Mouse (Mus musculus): Measurements from ENCODE around the gene Fcgr3. TPM values are rescaled to one million over a fixed set of nuclear protein-coding genes. Genes with fewer than 3 reads are reported as not detected.
"Not testable (repeated sequence)": the region's sequence is repeated elsewhere in the genome, so short reads cannot be mapped to it uniquely, and the experiment has no call there.

The Fcgr3 gene
- 10 to 100 TPM; 10.3 to 10.8 TPM for total RNA-seq (2021)
- long read RNA-seq, experiment 1, transcript Fcgr3-201 (5 exons, 1,347 nt) = major isoform, 10 of 13 reads
- long read RNA-seq, experiment 1, partial matches to known transcripts = 0 of 13 reads
- long read RNA-seq, experiment 1, other reads (novel, unspliced or antisense) = 2 of 13 reads
- long read RNA-seq, experiment 2, transcript Fcgr3-201 (5 exons, 1,347 nt) = major isoform, 9 of 18 reads
- long read RNA-seq, experiment 2, partial matches to known transcripts = 2 of 18 reads
- long read RNA-seq, experiment 2, other reads (novel, unspliced or antisense) = 7 of 18 reads

DNA sequence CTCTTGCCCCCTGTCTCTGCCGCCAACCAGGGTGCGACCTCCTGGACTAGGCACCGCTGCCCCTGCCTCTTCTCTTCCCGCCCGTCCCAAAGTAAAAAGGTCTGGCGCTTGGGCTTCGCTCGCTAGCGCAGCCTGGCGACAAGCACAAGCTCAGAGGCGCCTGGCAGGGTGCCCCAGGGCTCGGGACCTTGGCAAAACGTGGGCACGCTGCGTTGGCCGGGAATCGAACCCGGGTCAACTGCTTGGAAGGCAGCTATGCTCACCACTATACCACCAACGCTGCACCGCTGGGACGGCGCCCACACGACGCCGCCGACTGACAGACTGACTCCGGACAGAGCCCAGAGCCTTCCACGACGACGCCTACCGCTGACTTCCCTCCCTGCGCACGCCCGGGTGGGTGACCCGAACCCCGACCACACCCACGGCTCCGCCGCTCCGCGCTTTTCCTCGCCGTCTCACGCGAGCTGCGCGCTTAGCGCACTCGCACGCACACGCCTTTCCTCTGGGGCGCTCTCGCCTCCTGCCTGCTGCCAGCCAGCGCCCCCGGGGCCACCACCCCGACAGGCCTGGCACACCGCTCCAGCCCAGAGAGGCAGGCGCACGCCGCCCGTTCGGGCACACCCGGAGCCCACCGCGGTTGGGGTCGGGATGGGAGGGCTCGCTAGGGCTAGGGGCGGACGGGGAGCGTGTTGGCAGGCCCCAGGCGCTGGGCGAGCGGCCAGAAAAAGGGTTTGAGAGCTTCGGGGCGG is at the start of gene Fcgr3:
Fcgr3 (minus strand) TSS at position 445 of the 752 bp plus-strand sequence.
- intact Hi-C loops (cut with DNase I) = not testable (repeated sequence)
- DNase-seq (ENCODE audit: low spot score in 2 of 2) = peak; percentile 84

DNA sequence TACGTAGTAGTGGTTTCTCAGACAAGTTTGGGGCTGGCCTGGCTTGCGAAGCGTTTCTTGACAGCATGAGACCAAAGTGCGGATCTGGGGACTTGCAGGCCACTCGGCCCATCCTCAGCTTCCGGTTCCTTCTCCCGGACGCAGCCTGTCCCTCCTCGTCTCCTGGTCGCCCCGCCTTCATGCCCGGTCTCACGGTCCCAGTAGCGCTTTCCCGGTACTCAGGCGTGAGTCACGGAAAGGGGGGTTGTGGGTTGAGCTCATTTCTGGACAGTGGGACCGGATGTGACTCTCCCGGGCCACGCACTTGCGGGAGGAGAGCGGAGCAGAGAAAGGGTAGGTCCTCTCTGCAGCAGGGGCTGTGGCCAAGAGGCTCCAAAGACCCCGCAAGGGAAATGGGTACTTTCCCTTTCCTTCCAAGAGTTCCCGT is 49.2 kb upstream of the Fcgr3 start, which contains the start of gene Cfap126:
Cfap126 (plus strand) TSS at position 46 of the 427 bp plus-strand sequence.
- intact Hi-C loops (cut with DNase I) = loop anchor here (10.0 kb wide), 1 partner anchor 141 kb away; the partner anchor contains the start of genes Adamts4 and Ndufs2

DNA sequence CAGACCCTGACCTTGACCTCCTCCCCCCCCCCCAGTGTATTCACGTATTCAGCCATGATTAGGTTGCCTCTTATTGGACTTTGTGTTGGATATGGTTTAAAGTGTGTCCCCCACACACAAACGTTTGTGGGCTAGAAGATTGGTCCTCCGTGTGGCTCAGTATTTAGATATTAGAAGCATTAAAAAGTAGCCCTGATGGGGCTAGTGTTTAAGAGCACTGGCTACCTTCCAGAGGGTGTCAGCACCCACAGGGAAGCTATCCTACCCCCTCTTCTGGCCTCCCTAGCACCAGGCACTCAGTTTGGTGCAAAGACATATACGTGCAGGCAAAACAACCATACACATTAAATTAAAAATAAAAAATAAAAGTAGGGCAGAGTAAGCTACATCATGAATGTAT is 48.3 kb upstream of the Fcgr3 start:
- intact Hi-C loops (cut with DNase I) = loop anchor here (10.0 kb wide), 1 partner anchor 142 kb away; the partner anchor contains the start of genes Adamts4 and Ndufs2
- no peak for DNase-seq (ENCODE audit: low spot score in 2 of 2)

More for the DNA sequence above, 49.2 kb upstream of the Fcgr3 start, which contains the start of gene Cfap126:
- DNase-seq (ENCODE audit: low spot score in 2 of 2) = peak; percentile 34 to 37

DNA sequence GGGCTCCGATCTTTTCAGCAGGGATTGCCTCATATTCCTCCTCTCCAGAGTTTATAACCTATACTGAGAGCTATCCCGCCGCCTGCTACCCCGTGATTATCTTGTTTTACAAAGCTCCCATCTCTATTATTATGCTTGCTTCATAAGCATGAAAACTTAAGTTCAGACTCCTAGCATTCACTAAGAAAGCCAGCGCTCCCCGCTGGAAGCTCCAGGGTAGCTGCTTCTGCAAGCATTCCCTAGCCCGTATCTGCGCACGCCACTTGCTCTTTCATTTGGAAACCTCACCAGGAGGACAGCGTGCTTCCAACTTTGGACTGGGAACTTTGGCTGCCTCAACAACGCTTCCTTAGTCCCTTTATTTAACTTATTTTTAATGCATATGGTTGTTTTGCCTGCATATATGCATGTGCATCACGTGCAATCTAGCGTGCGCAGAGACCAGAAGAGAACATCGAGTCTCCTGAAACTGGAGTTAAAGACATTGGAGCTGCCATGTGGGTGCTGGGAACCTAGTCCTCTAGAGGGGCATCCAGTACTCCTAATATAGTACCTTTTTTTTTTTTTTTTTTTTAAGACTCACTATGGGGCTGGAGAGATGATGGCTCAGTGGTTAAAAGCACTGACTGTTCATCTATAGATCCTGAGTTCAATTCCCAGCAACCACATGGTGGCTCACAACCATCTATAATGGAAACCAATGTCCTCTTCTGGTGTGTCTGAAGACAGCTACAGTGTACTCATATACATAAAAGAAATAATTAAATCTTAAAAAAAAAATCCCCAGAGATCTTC is 47.2 kb upstream of the Fcgr3 start:
- peak; percentile 41 to 48 for DNase-seq (ENCODE audit: low spot score in 2 of 2)
- intact Hi-C loops (cut with DNase I) = loop anchor here (10.0 kb wide), 1 partner anchor 143 kb away; the partner anchor contains the start of genes Adamts4 and Ndufs2

DNA sequence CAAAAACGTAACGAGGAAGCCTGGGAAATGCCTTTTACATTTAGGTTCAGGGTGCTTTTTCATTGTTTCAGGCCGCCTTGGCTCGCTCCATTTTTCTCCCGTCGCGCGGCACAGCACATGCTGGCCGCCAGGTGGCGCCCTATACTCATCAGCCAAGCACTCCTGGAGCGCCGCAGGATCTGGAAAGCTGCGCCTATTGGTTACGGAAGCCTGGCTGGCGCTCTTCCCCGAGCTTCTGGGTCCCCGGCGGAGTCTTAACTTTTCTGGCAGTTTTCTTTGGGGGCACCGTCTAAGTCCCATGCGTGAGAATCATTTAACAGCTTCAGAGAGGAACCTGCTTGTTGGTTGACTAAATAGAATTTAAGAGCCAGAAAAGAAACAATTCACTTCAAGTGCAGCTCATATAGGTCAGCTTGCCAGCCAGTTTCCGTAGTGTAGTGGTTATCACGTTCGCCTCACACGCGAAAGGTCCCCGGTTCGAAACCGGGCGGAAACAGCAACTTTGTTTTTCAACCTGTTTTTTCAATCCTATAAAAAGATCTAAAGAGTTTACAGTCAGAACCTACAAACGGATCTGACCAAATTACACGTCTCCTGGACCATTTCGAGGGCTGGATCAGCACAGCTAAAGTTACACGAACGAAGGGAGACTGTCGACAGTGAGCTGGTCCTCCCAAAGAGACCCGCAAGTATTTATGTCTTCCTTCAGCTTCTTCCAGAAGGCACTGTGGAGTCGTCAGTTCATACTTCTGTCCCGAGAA is 46.5 kb upstream of the Fcgr3 start:
- DNase-seq (ENCODE audit: low spot score in 2 of 2) = peak; percentile 96 to 98
- intact Hi-C loops (cut with DNase I) = loop anchor here (10.0 kb wide), 1 partner anchor 144 kb away; the partner anchor contains the start of genes Adamts4 and Ndufs2

DNA sequence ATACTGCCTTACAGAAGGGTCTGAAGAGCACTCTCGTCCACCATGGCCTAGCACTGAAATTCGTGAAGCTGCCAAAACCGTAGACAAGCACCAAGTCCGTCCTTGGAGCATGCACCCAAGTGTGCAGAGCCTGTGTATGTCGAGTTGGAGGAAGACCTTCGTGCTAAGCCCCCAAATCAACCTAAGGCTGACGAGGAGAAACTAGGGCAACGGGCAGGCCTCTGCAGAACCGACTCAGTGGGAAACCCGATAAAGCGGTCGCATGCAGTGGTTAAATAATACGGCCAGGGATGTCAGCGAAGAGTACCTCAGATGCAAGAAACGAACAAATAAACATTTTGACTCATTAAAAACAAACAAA is 45.9 kb upstream of the Fcgr3 start:
- DNase-seq (ENCODE audit: low spot score in 2 of 2) = no peak
- intact Hi-C loops (cut with DNase I) = loop anchor here (10.0 kb wide), 1 partner anchor 144 kb away; the partner anchor contains the start of genes Adamts4 and Ndufs2

DNA sequence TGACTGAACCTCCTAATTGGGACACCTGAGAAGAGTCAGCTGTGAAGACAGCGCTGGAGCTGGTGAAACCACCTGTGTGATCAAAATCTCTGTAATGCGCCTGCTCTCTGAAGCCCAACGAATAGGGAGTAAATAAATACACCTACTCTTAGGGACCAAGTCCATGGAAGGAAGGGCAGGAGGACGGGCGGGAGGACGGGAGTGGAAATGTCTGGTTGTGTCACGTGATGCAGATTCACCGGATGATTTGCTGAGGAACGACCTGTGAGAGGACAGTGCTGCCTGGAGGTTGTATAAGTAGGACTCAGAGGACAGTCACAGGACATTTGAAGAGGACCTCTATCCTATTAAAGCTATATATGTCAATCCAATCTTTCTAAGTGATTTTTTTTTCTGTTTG is 44.9 kb upstream of the Fcgr3 start:
- no peak for DNase-seq (ENCODE audit: low spot score in 2 of 2)
- intact Hi-C loops (cut with DNase I) = loop anchor here (10.0 kb wide), 1 partner anchor 145 kb away; the partner anchor contains the start of genes Adamts4 and Ndufs2

DNA sequence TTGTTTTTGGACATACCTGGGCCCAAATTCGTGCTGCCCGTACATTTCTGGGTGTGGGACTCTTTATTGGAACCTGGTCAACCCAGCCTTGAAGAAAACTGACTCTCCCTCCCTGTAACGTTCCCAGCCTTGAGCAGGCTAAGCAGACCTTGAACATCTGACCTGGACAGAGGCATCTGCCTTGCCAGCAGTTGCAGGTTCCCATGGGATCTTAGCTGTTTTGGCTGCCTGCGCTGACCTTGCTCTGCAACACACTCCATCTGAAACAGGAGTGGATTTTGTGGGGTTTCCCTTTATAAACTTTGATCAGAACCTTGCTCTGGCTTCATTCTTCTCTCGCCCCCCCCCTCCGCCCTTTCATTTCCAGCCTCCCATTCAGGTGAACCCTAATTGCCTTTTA is 40.5 kb upstream of the Fcgr3 start:
- DNase-seq (ENCODE audit: low spot score in 2 of 2) = no peak
- intact Hi-C loops (cut with DNase I) = no loop called here

DNA sequence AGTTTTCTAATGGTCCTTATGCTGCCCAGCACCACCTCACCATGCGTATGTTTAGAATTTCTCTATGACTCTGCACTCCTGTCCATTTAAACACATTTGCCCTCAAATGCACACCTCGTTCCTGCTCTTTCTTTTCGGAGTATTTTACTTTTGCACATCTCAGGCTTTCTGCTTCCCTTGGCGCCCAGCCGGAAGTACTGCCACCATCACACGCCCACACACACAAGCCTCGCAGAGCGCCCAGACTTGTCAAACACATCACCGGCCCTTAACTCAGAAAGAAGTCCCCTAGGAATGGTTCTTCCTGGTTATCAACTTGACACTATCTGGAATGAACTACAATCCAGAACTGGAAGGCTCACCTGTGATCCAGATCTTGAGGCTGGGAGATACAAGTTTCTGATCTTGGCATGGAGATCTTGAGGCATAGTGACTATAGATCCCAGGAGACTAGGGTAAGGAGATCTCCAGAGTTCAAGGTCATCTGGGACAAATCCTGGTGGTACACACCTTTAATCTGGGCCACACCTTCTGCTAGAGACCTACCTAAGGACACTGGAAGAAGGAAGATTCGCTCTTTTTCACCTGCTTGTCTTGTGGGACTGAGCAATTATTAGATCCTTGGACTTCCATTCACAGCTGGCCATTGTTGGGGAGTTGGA is 38.6 kb upstream of the Fcgr3 start:
- intact Hi-C loops (cut with DNase I) = loop anchor here (2.0 kb wide), 1 partner anchor 67 kb away; no protein-coding TSS in a partner anchor
- no peak for DNase-seq (ENCODE audit: low spot score in 2 of 2)

DNA sequence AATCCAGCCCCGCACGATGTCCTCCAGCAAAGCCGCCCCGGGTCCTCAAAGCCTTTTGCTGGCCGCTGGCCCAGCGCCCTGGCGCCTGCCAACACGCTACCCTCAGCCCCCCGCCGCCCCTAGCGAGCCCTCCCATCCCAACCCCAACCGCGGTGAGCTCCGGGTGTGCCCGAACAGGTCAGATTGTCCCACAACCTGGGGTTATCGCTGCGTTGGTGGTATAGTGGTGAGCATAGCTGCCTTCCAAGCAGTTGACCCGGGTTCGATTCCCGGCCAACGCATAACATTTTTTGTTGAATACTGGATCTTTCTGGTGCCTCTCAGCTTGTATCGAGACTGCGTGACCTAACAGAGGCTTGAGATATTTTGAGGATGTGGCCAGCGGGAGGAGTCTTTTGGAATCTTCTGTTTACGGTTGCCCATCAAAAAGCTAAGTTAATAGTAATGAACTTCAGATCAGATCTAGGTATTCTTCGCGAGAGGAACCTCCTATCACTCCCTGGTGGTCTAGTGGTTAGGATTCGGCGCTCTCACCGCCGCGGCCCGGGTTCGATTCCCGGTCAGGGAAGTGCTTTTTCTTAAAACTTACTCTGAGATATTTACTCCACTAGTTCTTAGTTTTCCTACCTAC is 37.9 kb upstream of the Fcgr3 start:
- intact Hi-C loops (cut with DNase I) = loop anchor here (2.0 kb wide), 1 partner anchor 66 kb away; no protein-coding TSS in a partner anchor
- DNase-seq (ENCODE audit: low spot score in 2 of 2) = peak; percentile 87 to 93

DNA sequence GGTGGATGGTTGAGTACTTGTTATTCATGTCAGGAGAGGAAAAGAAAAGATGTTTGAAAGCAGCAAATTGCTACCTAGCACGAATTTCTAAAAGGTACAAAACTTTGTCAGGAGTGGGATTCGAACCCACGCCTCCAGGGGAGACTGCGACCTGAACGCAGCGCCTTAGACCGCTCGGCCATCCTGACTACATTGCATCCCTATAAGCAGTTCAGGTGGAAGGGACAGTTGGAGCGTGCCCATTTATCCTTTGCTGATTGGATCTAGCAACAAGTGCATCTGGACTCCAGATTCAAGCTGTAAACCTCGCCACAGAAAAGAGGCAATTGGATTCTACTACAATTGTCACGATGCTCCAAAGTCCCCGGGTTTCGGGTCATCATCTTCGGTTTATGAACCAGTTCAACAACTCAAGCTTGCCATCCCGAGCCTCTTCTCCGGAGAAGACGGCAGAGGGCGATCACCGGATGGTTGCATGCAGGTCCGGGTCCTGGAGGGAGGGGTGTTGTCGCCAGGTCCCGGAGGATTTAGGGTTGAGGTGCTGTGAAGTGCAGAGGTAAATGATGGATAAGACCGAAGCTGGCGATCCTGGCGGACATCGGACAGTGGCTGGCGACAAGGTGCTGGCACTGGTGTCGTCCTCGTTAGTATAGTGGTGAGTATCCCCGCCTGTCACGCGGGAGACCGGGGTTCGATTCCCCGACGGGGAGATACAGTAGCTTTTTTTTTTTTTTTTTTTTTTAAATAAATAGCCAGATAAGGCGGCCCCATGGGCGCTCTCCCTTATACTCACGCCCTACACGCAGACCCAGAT is 37.2 kb upstream of the Fcgr3 start:
- intact Hi-C loops (cut with DNase I) = loop anchor here (2.0 kb wide), 1 partner anchor 65 kb away; no protein-coding TSS in a partner anchor
- DNase-seq (ENCODE audit: low spot score in 2 of 2) = peak; percentile 87 to 93

DNA sequence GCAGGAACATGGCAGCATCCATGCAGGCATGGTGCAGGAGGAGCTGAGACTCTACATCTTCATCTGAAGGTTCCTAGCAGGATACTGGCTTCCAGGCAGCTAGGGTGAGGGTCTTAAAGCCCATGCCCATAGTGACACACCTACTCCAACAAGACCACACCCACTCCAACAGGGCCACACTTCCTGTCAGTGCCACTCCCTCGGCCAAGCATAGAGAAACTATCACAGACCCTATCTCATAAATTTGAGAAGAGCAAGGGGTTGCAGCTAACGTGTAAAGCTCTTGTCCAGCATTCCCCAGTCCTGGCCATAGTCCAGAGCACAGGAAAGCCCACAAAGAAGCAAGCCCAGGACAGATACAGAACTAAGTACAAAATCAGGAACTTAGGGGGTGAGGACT is 36.3 kb upstream of the Fcgr3 start:
- intact Hi-C loops (cut with DNase I) = no loop called here
- DNase-seq (ENCODE audit: low spot score in 2 of 2) = no peak

DNA sequence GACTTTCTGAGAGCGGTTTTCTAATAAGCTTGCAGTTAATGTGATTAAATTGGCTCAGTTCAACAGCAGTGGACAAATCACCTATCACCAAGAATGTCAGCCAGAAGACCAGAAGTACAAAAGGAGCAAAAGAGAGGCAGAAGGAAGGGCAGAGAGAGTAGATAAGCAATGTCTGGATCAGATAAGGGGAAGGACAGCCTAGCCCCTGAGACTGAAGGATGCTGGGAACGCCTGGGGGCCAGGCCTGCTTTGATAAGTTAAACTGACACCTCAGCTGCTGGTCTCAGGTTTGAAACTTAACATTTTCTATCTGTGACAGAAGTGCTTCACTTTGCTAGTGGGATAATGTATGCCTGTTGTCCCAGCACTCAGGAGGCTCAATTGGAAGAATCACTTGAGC is 32.9 kb upstream of the Fcgr3 start:
- no peak for DNase-seq (ENCODE audit: low spot score in 2 of 2)
- intact Hi-C loops (cut with DNase I) = no loop called here

DNA sequence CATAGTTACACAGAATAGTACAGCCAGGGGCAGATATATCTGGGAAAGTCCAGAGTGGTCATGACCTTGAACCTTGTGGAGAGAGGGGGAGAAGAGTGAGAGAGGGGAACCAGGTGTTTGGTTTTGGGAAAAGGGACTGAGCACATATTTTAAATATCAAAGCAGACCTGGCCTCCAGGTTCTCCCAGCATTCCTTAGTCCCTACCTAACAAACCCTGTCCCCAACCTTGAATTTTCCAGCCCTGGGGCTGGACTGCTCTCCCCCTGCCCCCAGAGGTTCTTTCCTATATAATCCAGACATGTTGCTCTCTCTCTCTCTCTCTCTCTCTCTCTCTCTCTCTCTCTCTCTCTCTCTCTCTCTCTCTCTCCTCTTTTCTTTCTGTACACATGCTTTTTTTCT is 32.4 kb upstream of the Fcgr3 start:
- no peak for DNase-seq (ENCODE audit: low spot score in 2 of 2)
- intact Hi-C loops (cut with DNase I) = no loop called here

DNA sequence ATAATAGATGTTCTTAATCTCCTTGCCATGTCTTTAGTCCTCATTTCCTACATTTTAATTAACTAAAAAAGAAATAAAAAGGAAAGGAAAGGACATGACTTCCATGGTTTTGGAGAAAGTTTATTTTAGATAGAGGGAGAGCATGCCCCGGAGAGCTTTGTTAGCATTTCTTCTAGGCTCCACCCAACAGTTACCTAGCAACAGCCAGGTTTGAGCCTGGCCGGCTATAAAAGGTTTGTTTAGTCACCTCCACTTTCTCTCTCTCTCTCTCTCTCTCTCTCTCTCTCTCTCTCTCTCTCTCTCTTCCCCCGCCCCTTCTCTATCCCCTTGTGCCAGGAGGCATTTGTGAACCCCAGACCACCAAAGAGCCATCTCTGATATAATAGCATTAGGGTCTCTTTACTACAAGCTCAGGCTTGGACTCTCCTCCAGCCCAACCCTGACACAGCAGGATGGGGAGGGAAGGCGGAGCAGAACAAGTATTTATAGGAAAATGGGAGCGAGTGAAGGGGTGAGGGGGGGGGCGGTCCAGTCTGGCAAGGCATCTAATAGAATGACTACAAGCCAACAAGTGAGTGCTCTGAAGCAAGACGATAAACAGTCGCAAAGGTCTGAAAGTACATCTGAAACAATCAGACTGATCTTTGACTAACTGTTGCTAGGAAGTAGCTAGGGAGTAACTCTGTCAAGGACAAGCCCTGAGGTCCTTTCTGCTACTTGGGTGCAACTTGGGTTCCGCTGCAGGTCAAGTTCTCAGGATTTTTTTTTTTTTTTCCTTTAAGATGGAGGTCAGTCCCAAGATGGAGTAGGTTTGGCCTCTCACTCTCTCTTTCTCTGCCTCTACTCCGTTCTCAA is 31.6 kb upstream of the Fcgr3 start:
- intact Hi-C loops (cut with DNase I) = no loop called here
- DNase-seq (ENCODE audit: low spot score in 2 of 2) = no peak

DNA sequence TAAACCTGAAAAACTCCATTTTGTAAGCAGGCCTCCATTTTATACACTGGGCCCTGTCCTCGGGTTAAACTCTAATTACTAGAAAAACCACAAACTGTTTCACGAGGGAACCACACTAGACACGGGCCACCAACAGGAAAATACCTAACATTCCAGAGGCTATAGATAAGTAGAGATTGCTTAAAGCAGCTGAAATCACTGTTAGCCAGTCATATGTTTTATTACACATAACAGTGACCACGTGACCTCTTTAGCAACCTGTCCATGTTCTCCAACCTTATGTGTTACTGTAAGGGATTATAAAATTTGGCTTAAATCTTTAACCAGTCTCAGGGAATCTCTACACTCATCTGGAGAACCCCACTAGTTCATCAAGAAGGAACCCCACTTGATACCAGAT is 29.7 kb upstream of the Fcgr3 start:
- intact Hi-C loops (cut with DNase I) = no loop called here
- no peak for DNase-seq (ENCODE audit: low spot score in 2 of 2)
